Mouse (Mus musculus) heart, embryonic 10.5 days (tissue): ENCODE data around the gene Slc22a8. TPM values are rescaled to one million over a fixed set of nuclear protein-coding genes. Genes with fewer than 3 reads are reported as not detected.
A peak's percentile ranks its signal among the peaks of the same experiment; 100 is the strongest.

Experiments used
- DNase-seq: peaks from one replicate; pipeline ENCODE4 v3.0.0-alpha.2; 2017; ENCODE audit warnings: low spot score
- H3K27ac ChIP-seq: fragments of 300-500 bp; sonication (generic); 2 replicates; pipeline ENCODE4 v1.5.1; 2016; ENCODE audit warnings: mild to moderate bottlenecking
- H3K27me3 ChIP-seq: fragments of 300-500 bp; sonication (generic); 2 replicates; pipeline ENCODE4 v1.6.1; 2016; ENCODE audit warnings: mild to moderate bottlenecking; ENCODE audit not compliant: poor library complexity, insufficient read depth, severe bottlenecking
- H3K36me3 ChIP-seq: fragments of 300-500 bp; sonication (generic); 2 replicates; pipeline ENCODE4 v1.6.1; 2016; ENCODE audit warnings: mild to moderate bottlenecking, moderate library complexity
- H3K4me1 ChIP-seq: fragments of 300-500 bp; sonication (generic); 2 replicates; pipeline ENCODE4 v1.6.1; 2016; ENCODE audit warnings: mild to moderate bottlenecking
- H3K4me3 ChIP-seq: fragments of 300-500 bp; sonication (generic); 2 replicates; pipeline ENCODE4 v1.5.1; 2016; ENCODE audit warnings: mild to moderate bottlenecking, moderate library complexity
- H3K9me3 ChIP-seq: fragments of 300-500 bp; sonication (generic); 2 replicates; pipeline ENCODE4 v1.6.1; 2016; ENCODE audit warnings: mild to moderate bottlenecking, moderate library complexity
- WGBS: fragments of 180-500 bp; shearing (Covaris S2); methylation state at CpG from one replicate; pipeline ENCODE4 v1.1.7; 2016; 5-methylcytosine and 5-hydroxymethylcytosine counted together
- polyA plus RNA-seq: library from polyadenylated mRNA; unstranded; fragments of >200 nt; fragmentation: Nextera tagmentation; extraction: Ambion mirVana; gene quantifications from 2 replicates; pipeline ENCODE4 v1.2.1, GENCODE M21; 2016

Slc22a8 gene
- polyA plus RNA-seq: 0.23 and 0.48 TPM in 2 replicates

GRCm38 (mm10) chr19:8590954-8591353, at the start of gene Slc22a8:
TSS of gene Slc22a8 (plus strand) at chr19:8591254.
- WGBS: 81% methylated on average over 8 of the region's 8 CpGs
- Histone ChIP-seq H3K27me3 (no peaks in the 10 kb centered on the region), H3K36me3 (no peaks in the 10 kb centered on the region), H3K9me3 (no peaks in the 10 kb centered on the region), H3K4me3 (no peak within 1 kb of the TSS), H3K27ac (peak within 1 kb of the TSS; percentile 30; the same call in 1 of the 2 replicates), H3K4me1 (peaks cover 39% of the 10 kb centered on the region)
- no peak for DNase-seq

DNA sequence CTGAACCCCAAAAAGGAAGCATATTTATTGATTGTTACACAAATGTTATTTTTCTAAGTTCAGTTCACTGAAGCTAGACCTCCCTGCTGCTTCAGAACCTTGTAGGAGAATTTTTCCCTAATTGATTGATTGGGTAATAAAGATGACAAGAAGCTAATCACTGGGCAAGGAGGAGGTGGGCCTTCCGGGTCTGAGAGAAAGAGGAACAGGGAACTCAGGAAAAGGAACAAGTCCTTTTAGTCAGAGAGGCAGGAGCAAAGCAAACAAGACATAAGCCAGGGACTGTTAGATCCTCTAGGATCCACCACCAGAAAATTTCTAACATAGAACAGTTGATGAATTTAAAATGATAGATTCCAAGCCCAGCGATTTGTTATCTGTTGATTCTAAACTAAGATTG, 32.2 kb upstream of the Slc22a8 start:
- H3K4me3 ChIP-seq: no peak overlapping the region
- H3K4me1 ChIP-seq: peaks cover 4% of the 10 kb centered on the region
- no peaks in the 10 kb centered on the region for H3K27me3 ChIP-seq
- no peaks in the 10 kb centered on the region for H3K36me3 ChIP-seq
- 76% methylated on average over 2 of the region's 2 CpGs for WGBS
- H3K9me3 ChIP-seq: no peaks in the 10 kb centered on the region
- DNase-seq: no peak
- H3K27ac ChIP-seq: no peak overlapping the region

- no peak overlapping the region for H3K27ac ChIP-seq
- H3K27me3 ChIP-seq: no peaks in the 10 kb centered on the region
- no peak overlapping the region for H3K4me3 ChIP-seq
- H3K36me3 ChIP-seq: no peaks in the 10 kb centered on the region
- 42% methylated on average over 2 of the region's 2 CpGs for WGBS
- H3K4me1 ChIP-seq: peaks cover 14% of the 10 kb centered on the region
- no peaks in the 10 kb centered on the region for H3K9me3 ChIP-seq
- peak; percentile 58 for DNase-seq
These were observed 27.0 kb upstream of the Slc22a8 start for GRCm38 (mm10) chr19:8564021-8564420.

DNA sequence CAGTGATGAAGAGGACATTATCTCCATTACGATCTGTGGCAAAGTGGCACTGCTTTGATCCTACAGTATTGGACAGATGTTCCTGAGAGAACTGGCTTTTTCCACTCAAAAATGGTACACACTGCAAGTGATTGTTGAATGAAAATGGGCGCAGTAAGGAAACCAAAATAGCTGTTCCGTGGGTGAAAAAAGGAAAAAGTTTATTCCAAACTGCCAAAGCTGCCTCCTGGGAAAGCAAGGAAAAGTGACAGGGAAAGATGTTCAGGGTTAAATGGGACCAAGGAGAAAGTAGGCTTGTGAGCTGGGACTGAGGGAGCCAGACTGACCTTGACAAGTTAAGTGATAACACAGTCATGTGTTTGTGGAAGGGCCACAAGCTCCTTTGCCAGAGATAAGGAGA, 26.6 kb upstream of the Slc22a8 start:
- peak; percentile 56 for DNase-seq
- Histone ChIP-seq H3K4me1 (peaks cover 17% of the 10 kb centered on the region), H3K36me3 (no peaks in the 10 kb centered on the region), H3K4me3 (no peak overlapping the region), H3K27me3 (no peaks in the 10 kb centered on the region), H3K27ac (no peak overlapping the region), H3K9me3 (no peaks in the 10 kb centered on the region)
- WGBS: 73% methylated on average over 3 of the region's 3 CpGs

DNA sequence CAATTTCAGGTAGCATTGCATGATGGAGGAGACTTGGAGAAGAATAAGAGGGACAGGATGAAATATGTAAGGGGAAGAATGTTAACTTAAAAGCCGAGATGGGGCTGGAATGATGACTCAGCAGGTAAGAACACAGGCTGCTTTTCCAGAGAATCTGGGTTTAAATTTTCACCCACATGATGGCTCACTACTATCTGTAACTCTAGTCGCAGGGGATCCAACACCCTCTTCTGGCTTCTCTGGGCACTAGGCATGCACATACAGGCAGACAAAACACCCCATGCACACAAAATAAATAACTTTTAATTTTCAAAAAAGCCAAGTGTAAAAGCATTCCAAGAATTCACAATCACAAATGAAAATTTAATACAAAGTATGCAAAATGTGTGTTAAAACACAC, 25.8 kb upstream of the Slc22a8 start:
- Histone ChIP-seq H3K9me3 (no peaks in the 10 kb centered on the region), H3K36me3 (no peaks in the 10 kb centered on the region), H3K27me3 (no peaks in the 10 kb centered on the region), H3K4me3 (no peak overlapping the region), H3K27ac (no peak overlapping the region), H3K4me1 (peaks cover 21% of the 10 kb centered on the region)
- DNase-seq: peak; percentile 47
- WGBS: 27% methylated on average over 2 of the region's 2 CpGs

GRCm38 (mm10) chr19:8565985-8566384, 25.1 kb upstream of the Slc22a8 start:
- no peaks in the 10 kb centered on the region for H3K36me3 ChIP-seq
- no peaks in the 10 kb centered on the region for H3K9me3 ChIP-seq
- H3K4me3 ChIP-seq: no peak overlapping the region
- no peaks in the 10 kb centered on the region for H3K27me3 ChIP-seq
- 45% methylated on average over 4 of the region's 4 CpGs for WGBS
- DNase-seq: peak; percentile 13
- H3K4me1 ChIP-seq: peaks cover 21% of the 10 kb centered on the region
- H3K27ac ChIP-seq: no peak overlapping the region

- peak; percentile 71 for DNase-seq
- Histone ChIP-seq H3K36me3 (no peaks in the 10 kb centered on the region), H3K4me1 (peaks cover 21% of the 10 kb centered on the region), H3K4me3 (no peak overlapping the region), H3K9me3 (no peaks in the 10 kb centered on the region), H3K27ac (no peak overlapping the region), H3K27me3 (no peaks in the 10 kb centered on the region)
- 48% methylated on average over 13 of the region's 13 CpGs for WGBS
These were observed 23.8 kb upstream of the Slc22a8 start for GRCm38 (mm10) chr19:8567104-8567880.

- Histone ChIP-seq H3K9me3 (no peaks in the 10 kb centered on the region), H3K27ac (no peak overlapping the region), H3K4me1 (peaks cover 15% of the 10 kb centered on the region), H3K27me3 (no peaks in the 10 kb centered on the region), H3K4me3 (peak overlapping the region; percentile 53), H3K36me3 (no peaks in the 10 kb centered on the region)
- DNase-seq: peak; percentile 75
- WGBS: 3% methylated on average over 14 of the region's 14 CpGs
These were observed 21.6 kb upstream of the Slc22a8 start for GRCm38 (mm10) chr19:8569453-8569863.

- no peak for DNase-seq
- Histone ChIP-seq H3K4me3 (no peak overlapping the region), H3K9me3 (no peaks in the 10 kb centered on the region), H3K4me1 (peaks cover 7% of the 10 kb centered on the region; the same call in 1 of the 2 replicates), H3K36me3 (no peaks in the 10 kb centered on the region), H3K27me3 (no peaks in the 10 kb centered on the region), H3K27ac (no peak overlapping the region)
- 48% methylated on average over 2 of the region's 2 CpGs for WGBS
These were observed 20.6 kb upstream of the Slc22a8 start for GRCm38 (mm10) chr19:8570341-8571040.

DNA sequence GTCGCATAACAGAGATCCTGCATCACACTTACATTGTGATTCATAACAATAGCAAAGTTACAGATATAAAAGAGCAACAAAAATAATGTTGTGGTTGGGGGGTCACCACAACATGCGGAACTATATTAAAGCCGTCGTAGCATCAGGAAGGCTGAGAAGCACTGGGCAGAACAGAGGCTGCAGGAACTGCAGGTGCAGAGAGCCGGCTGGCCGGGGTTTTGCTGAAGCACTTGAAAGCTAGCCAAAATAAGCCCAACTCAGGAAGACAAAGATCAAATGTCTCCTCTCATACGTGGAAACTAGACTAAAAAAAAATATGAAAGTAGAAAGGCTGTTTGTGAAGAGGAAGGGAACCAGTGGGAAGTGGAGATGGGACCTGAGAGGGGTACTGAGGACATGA, 19.3 kb upstream of the Slc22a8 start:
- no peak overlapping the region for H3K4me3 ChIP-seq
- no peak overlapping the region for H3K27ac ChIP-seq
- no peaks in the 10 kb centered on the region for H3K9me3 ChIP-seq
- WGBS: 62% methylated on average over 7 of the region's 7 CpGs
- H3K36me3 ChIP-seq: no peaks in the 10 kb centered on the region
- peaks cover 7% of the 10 kb centered on the region; the same call in 1 of the 2 replicates for H3K4me1 ChIP-seq
- no peak for DNase-seq
- H3K27me3 ChIP-seq: no peaks in the 10 kb centered on the region

DNA sequence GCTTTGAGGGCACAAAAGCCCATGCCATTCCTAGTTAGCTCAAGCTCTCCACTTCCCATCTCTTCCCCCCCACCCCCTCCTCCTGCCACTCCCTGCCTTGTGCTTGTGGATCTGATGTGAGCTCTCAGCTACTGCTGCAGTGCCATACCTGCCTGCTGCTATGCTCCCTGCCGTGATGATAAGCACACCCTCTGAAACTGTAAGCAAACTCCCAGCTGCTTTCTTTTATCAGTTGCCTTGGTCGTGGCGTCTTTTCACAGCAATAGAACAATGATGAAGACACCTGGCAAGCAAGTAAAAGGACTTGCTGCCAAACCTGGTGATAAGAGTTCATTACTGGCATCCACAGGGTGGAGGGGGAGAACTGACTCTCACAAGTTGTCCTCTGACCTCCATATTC, 18.6 kb upstream of the Slc22a8 start:
- no peak overlapping the region for H3K4me3 ChIP-seq
- 10% methylated on average over 3 of the region's 3 CpGs for WGBS
- peaks cover 7% of the 10 kb centered on the region; the same call in 1 of the 2 replicates for H3K4me1 ChIP-seq
- H3K9me3 ChIP-seq: no peaks in the 10 kb centered on the region
- DNase-seq: no peak
- no peak overlapping the region for H3K27ac ChIP-seq
- H3K27me3 ChIP-seq: no peaks in the 10 kb centered on the region
- no peaks in the 10 kb centered on the region for H3K36me3 ChIP-seq

- 74% methylated on average over 4 of the region's 4 CpGs for WGBS
- no peaks in the 10 kb centered on the region for H3K9me3 ChIP-seq
- no peak overlapping the region for H3K4me3 ChIP-seq
- 0 out of 2 replicates have a peak, but pooled peaks cover 5% of the 10 kb centered on the region for H3K27me3 ChIP-seq
- DNase-seq: no peak
- H3K27ac ChIP-seq: no peak overlapping the region
- H3K4me1 ChIP-seq: peaks cover 5% of the 10 kb centered on the region; the same call in 1 of the 2 replicates
- no peaks in the 10 kb centered on the region for H3K36me3 ChIP-seq
These were observed 13.6 kb upstream of the Slc22a8 start for GRCm38 (mm10) chr19:8577432-8577831.

DNA sequence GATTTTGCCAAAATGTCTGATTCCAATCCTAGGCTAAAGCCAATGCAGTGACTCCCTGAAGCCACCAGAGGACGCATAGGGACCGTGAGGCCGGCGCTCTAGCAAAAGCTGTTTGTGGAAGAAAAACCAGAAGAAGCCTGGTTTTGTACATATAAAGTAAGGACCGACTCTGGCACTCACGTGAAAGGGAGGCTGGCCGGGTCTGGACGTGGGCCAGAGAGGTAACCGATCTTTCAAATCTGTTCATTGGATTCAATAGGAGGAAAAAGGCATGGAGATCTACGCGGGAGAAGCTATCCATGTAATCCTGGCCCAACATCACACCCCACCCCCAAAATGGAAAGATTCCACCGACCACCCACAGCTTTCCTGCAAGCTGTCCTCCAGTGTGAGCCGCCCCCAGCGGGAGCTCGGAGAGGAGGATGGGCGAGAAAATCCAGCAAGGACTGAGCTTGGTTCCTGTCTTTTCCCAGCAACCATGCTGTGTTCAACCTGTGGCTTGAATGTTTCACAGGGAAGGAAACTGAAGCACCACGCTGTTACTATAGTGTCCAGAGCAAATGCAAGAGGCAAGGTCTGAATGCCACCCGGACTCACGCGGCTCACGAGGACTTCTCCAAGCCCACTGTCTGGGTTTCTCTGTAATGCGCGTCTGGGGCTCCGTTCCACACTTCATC, 12.6 kb upstream of the Slc22a8 start:
- peak overlapping the region; percentile 76 for H3K27ac ChIP-seq

More for the DNA sequence above, 12.6 kb upstream of the Slc22a8 start:
- H3K27me3 ChIP-seq: 0 out of 2 replicates have a peak, but pooled peaks cover 5% of the 10 kb centered on the region
- peak overlapping the region; percentile 56 for H3K4me3 ChIP-seq
- H3K9me3 ChIP-seq: no peaks in the 10 kb centered on the region
- WGBS: 8% methylated on average over 24 of the region's 24 CpGs
- peak; percentile 83 for DNase-seq
- H3K36me3 ChIP-seq: no peaks in the 10 kb centered on the region
- H3K4me1 ChIP-seq: peaks cover 5% of the 10 kb centered on the region; the same call in 1 of the 2 replicates
